Mouse (Mus musculus): ENCODE results near the gene Usp31.

- TF ChIP-seq CTCF (conservative IDR thresholded peaks at IDR 0.05; ENCODE audit: low read length) (no peak), NANOG (IDR thresholded peaks at IDR 0.05; ENCODE audit: borderline replicate concordance, low read length) (no peak)
Measured at GRCm38 (mm10) chr7:121654675-121655074, 52.4 kb downstream of the Usp31 start.

Data from E14TG2a.4 (cell line).